Mouse (Mus musculus) heart, adult 2 months (tissue): ENCODE results near the gene Rab31.

Experiments used
- CTCF ChIP-seq: fragments of 200-600 bp; IDR thresholded peaks from 2 replicates; pipeline ENCODE4 v1.8.1; 2022; ENCODE audit warnings: antibody characterized with exemption, mild to moderate bottlenecking, moderate library complexity
- EP300 ChIP-seq: fragments of 200-500 bp; IDR thresholded peaks from 2 replicates; pipeline ENCODE4 v1.6.1; 2011; ENCODE audit warnings: low read depth, low read length, control low read depth; ENCODE audit not compliant: insufficient read depth
- POLR2A ChIP-seq: fragments of 200-500 bp; IDR thresholded peaks from 2 replicates; pipeline ENCODE4 v1.6.1; 2011; ENCODE audit warnings: mild to moderate bottlenecking, low read depth, low read length, control low read depth; ENCODE audit not compliant: insufficient read depth

DNA sequence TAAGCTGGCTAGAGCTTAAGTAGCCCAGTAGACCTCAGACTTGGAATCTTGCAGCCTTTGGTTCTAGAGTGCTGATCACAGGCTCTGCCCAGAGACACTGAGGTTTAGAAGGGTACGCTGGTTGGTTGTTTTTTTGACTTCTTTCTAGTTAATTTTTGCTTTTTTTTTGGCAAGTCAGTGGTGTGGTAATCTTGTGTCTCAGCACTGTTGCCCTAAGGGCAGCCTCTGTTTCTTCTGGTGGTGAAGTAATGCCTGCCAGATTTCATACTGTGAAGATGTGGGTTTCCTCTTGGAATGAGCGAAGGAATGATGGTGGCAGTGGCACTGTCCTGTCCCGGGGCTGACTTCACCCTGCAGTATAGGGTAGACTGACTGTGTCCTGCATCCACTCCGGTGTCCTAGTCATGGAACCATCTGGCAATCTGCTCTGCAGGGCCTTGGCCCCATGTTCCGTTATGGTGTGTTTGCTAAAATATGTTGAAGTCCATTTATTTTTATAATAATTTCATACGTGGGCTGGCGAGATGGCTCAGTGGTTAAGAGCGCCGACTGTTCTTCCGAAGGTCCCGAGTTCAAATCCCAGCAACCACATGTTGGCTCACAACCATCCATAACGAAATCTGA is 20.9 kb upstream of the Rab31 start:
- TF ChIP-seq CTCF (no peak), POLR2A (no peak), EP300 (no peak)
